Mouse (Mus musculus): Measurements from ENCODE around the gene Ehmt2.

GRCm38 (mm10) chr17:34862416-34863081 is 35.7 kb upstream of the Ehmt2 start, which contains the start of gene Cfb:
- no peak for TF ChIP-seq POLR2A (IDR thresholded peaks at IDR 0.05; ENCODE audit: borderline replicate concordance, control insufficient read depth, low read depth, low read length)
- TF ChIP-seq CTCF (IDR thresholded peaks at IDR 0.05; ENCODE audit: control insufficient read depth, insufficient read depth, low read length) = no peak
